Mouse (Mus musculus) limb, embryonic 14.5 days (tissue): Measurements from ENCODE around the gene Fam8a1. TPM values are rescaled to one million over a fixed set of nuclear protein-coding genes. Genes with fewer than 3 reads are reported as not detected.

ENCODE experiments used
- ATAC-seq: fragments of 200-750 bp; cut with Nextera tagmentation; 2 replicates; pipeline ENCODE4 v1.8.0; 2017; ENCODE audit warnings: low read depth, moderate number of reproducible peaks, moderate TSS enrichment; ENCODE audit not compliant: low FRiP score
- DNase-seq: peaks from one replicate; pipeline ENCODE4 v3.0.0-alpha.2; 2015; ENCODE audit warnings: low spot score
- H3K27ac ChIP-seq: fragments of 300-500 bp; sonication (generic); replicated peaks from 2 replicates; pipeline ENCODE4 v1.5.1; 2014; ENCODE audit warnings: low read depth, mild to moderate bottlenecking, low read length, moderate library complexity, mixed read lengths
- H3K27me3 ChIP-seq: fragments of 300-500 bp; sonication (generic); 2 replicates; pipeline ENCODE4 v1.6.1; 2014; ENCODE audit warnings: low read length, mixed read lengths; ENCODE audit not compliant: control insufficient read depth, insufficient read depth
- H3K36me3 ChIP-seq: fragments of 300-500 bp; sonication (generic); 2 replicates; pipeline ENCODE4 v1.6.1; 2014; ENCODE audit warnings: mild to moderate bottlenecking, low read length, moderate library complexity, mixed read lengths; ENCODE audit not compliant: control insufficient read depth, insufficient read depth
- H3K4me1 ChIP-seq: fragments of 300-500 bp; sonication (generic); 2 replicates; pipeline ENCODE4 v1.6.1; 2014; ENCODE audit warnings: antibody characterized with exemption, low read length, mixed read lengths; ENCODE audit not compliant: control insufficient read depth, insufficient read depth
- H3K4me2 ChIP-seq: fragments of 300-500 bp; sonication (generic); replicated peaks from 2 replicates; pipeline ENCODE4 v1.6.1; 2014; ENCODE audit warnings: low read depth, mild to moderate bottlenecking, low read length, moderate library complexity; ENCODE audit not compliant: severe bottlenecking
- H3K4me3 ChIP-seq: fragments of 300-500 bp; sonication (generic); replicated peaks from 2 replicates; pipeline ENCODE4 v1.5.1; 2014; ENCODE audit warnings: low read length
- H3K9ac ChIP-seq: fragments of 300-500 bp; sonication (generic); 2 replicates; pipeline ENCODE4 v1.6.1; 2014; ENCODE audit warnings: mild to moderate bottlenecking, low read depth, low read length, moderate library complexity; ENCODE audit not compliant: severe bottlenecking
- H3K9me3 ChIP-seq: fragments of 300-500 bp; sonication (generic); 2 replicates; pipeline ENCODE4 v1.6.1; 2016; ENCODE audit warnings: low read length; ENCODE audit not compliant: control insufficient read depth
- POLR2A ChIP-seq: fragments of 200-500 bp; IDR thresholded peaks from 2 replicates; pipeline ENCODE4 v1.8.0; 2012; ENCODE audit warnings: inconsistent platforms, mild to moderate bottlenecking, moderate library complexity, borderline replicate concordance; ENCODE audit not compliant: insufficient read depth, insufficient read length; ENCODE audit errors: extremely low read depth
- WGBS: fragments of 180-500 bp; shearing (Covaris S2); extraction: QIAGEN DNeasy Blood & Tissue Kit; methylation state at CpG from one replicate; pipeline ENCODE4 v1.1.7; 2014; 5-methylcytosine and 5-hydroxymethylcytosine counted together
- polyA plus RNA-seq, 2 experiments: library from polyadenylated mRNA; depleted of rRNA in 1 of 2; stranded (reverse) in 1 of 2; unstranded in 1 of 2; fragments of >200 nt; fragmentation: Nextera tagmentation in 1 of 2; extraction: Ambion mirVana in 1 of 2; gene quantifications; 2 replicates each; pipeline versions ENCODE4 v1.2.1 to v1.2.3; 2012 to 2014

The Fam8a1 gene
- polyA plus RNA-seq, 2 experiments = 14.0 to 38.8 TPM

DNA sequence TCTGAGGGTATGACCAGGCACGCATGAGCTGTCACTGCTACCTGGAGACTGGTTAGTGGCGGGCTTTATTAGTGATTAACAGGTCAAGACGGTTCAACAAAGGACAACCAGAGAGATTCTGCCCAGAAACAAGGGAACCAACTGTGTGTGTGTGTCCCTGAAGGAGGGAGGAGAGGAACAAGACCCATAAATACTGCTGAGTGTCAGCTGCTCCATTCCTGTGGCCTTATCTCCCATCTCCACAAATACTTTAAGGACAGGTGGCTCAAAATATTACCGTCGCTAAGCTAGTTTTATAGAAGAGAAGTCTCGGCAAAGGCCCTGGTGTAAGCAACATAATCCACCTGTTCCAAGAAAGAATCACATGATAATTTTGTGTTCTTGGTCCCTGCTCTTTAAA is 39.9 kb upstream of the Fam8a1 start:
- no peaks in the 10 kb centered on the region for H3K9me3 ChIP-seq
- TF ChIP-seq POLR2A = no peak
- H3K27me3 ChIP-seq = no peaks in the 10 kb centered on the region
- no peak overlapping the region for H3K9ac ChIP-seq
- 71% methylated on average over 6 of the region's 6 CpGs for WGBS
- peak; percentile 42; the same call in 1 of the 2 replicates for ATAC-seq
- H3K4me1 ChIP-seq = peaks cover 14% of the 10 kb centered on the region
- no peak for DNase-seq
- no peak overlapping the region for H3K4me2 ChIP-seq
- no peaks in the 10 kb centered on the region for H3K36me3 ChIP-seq
- no peak overlapping the region for H3K4me3 ChIP-seq
- H3K27ac ChIP-seq = no peak overlapping the region

GRCm38 (mm10) chr13:46632796-46633195 is 36.5 kb upstream of the Fam8a1 start:
- Histone ChIP-seq H3K36me3 (no peaks in the 10 kb centered on the region), H3K9me3 (no peaks in the 10 kb centered on the region), H3K27me3 (no peaks in the 10 kb centered on the region), H3K4me2 (no peak overlapping the region), H3K9ac (no peak overlapping the region), H3K4me1 (peaks cover 14% of the 10 kb centered on the region), H3K27ac (no peak overlapping the region), H3K4me3 (no peak overlapping the region)
- TF ChIP-seq POLR2A = no peak
- no peak for DNase-seq
- WGBS = 64% methylated on average over 4 of the region's 4 CpGs
- no peak for ATAC-seq

GRCm38 (mm10) chr13:46633320-46634132 is 35.8 kb upstream of the Fam8a1 start:
- peak overlapping the region; percentile 40 for H3K4me2 ChIP-seq
- ATAC-seq = 0 out of 2 replicates have a peak, but pooled peaks have one; percentile 34

GRCm38 (mm10) chr13:46634133-46634488 is 35.2 kb upstream of the Fam8a1 start:
- Histone ChIP-seq H3K4me1 (peaks cover 11% of the 10 kb centered on the region), H3K9me3 (no peaks in the 10 kb centered on the region), H3K9ac (no peak overlapping the region), H3K36me3 (no peaks in the 10 kb centered on the region), H3K4me3 (no peak overlapping the region), H3K27me3 (no peaks in the 10 kb centered on the region), H3K4me2 (peak overlapping the region; percentile 40), H3K27ac (no peak overlapping the region)
- ATAC-seq (no peak), DNase-seq (no peak)
- no peak for TF ChIP-seq POLR2A
- WGBS = 50% methylated on average over 6 of the region's 6 CpGs

More at GRCm38 (mm10) chr13:46633320-46634132, 35.8 kb upstream of the Fam8a1 start:
- Histone ChIP-seq H3K9ac (no peak overlapping the region), H3K27ac (no peak overlapping the region), H3K27me3 (no peaks in the 10 kb centered on the region), H3K9me3 (no peaks in the 10 kb centered on the region), H3K4me3 (0 out of 2 replicates have a peak overlapping the region, but pooled peaks have one; percentile 7), H3K36me3 (no peaks in the 10 kb centered on the region), H3K4me1 (peaks cover 11% of the 10 kb centered on the region)
- DNase-seq = no peak
- TF ChIP-seq POLR2A = no peak
- 29% methylated on average over 18 of the region's 18 CpGs for WGBS

DNA sequence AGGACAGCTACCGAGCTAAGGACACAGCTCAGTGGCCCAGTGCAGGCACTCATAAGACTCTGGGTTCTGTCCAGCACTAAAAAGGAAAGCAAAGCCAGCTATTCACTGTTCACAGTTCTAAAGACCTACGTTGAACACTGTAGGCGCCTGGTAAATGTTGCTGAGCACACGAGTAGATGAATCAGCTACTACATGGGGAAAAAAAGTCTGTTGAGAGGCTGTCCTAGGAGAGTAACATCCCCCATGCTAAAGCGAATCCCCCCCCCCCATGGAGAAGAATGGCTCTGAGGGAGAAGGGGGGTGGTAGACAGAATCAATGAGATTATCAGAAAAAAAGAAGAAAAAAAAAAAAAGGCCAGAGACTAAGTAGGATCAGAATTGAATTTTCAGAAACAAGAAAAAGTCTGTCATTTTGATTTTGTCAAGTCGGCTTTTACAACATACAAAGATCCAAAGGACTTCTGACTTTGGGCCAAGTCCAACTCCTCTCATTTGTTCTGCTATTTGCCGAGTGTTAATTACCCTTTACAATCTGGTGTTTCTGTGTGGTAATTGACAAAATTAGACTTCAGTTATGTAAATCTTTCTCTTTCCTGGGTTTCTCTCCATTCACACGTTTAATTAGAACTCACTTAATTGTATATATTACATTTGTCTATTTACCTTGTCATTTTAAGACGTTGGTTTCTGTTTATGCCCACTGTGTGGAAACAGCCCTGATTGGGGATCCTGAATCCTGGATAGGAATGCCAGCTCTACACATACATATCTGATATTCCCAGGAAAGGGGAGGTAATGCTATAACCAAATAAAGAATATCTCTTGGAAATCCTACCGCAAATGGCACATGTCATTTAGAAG is 28.5 kb upstream of the Fam8a1 start:
- Histone ChIP-seq H3K4me2 (no peak overlapping the region), H3K4me3 (no peak overlapping the region), H3K27ac (no peak overlapping the region), H3K9me3 (peaks cover 7% of the 10 kb centered on the region; the same call in 1 of the 2 replicates), H3K9ac (no peak overlapping the region), H3K36me3 (no peaks in the 10 kb centered on the region), H3K27me3 (no peaks in the 10 kb centered on the region), H3K4me1 (no peaks in the 10 kb centered on the region)
- no peak for ATAC-seq
- TF ChIP-seq POLR2A = no peak
- 88% methylated on average over 10 of the region's 10 CpGs for WGBS
- DNase-seq = no peak
